Mouse (Mus musculus): Measurements from ENCODE around the gene Ski. TPM values are rescaled to one million over a fixed set of nuclear protein-coding genes. Genes with fewer than 3 reads are reported as not detected.

The Ski gene
- polyA plus RNA-seq, 1 experiment = 32.2 TPM

GRCm38 (mm10) chr4:155190275-155190674 is 32.1 kb downstream of the Ski start:
- Histone ChIP-seq H3K27ac (ENCODE audit: insufficient read depth, low read length) (no peak overlapping the region), H3K27me3 (ENCODE audit: control insufficient read depth, insufficient read depth, low read length) (no peaks in the 10 kb centered on the region), H3K4me1 (ENCODE audit: control insufficient read depth, insufficient read depth, insufficient read length) (peaks cover 55% of the 10 kb centered on the region; the same call in 1 of the 2 replicates), H3K4me3 (ENCODE audit: extremely low read depth, insufficient read depth, insufficient read length) (no peak overlapping the region), H3K36me3 (ENCODE audit: control insufficient read depth, insufficient read depth, low read length) (0 out of 2 replicates have a peak, but pooled peaks cover 1% of the 10 kb centered on the region)
- WGBS = 90% methylated on average over 7 of the region's 7 CpGs
- no peak for TF ChIP-seq POLR2A (IDR thresholded peaks at IDR 0.05; ENCODE audit: low read depth, low read length)
- TF ChIP-seq CTCF (IDR thresholded peaks at IDR 0.05; ENCODE audit: extremely low read depth, insufficient read depth, insufficient read length, insufficient replicate concordance) = no peak
- DNase-seq (ENCODE audit: low read depth in 1 of 2, low spot score in 2 of 2) = no peak

GRCm38 (mm10) chr4:155189711-155190139 is 32.7 kb downstream of the Ski start:
- H3K27me3 ChIP-seq (ENCODE audit: control insufficient read depth, insufficient read depth, low read length) = no peaks in the 10 kb centered on the region
- peaks cover 54% of the 10 kb centered on the region; the same call in 1 of the 2 replicates for H3K4me1 ChIP-seq (ENCODE audit: control insufficient read depth, insufficient read depth, insufficient read length)
- 50% methylated on average over 4 of the region's 4 CpGs for whole genome bisulfite sequencing
- no peak for DNase-seq (ENCODE audit: low read depth in 1 of 2, low spot score in 2 of 2)
- H3K4me3 ChIP-seq (ENCODE audit: extremely low read depth, insufficient read depth, insufficient read length) = no peak overlapping the region
- TF ChIP-seq POLR2A (IDR thresholded peaks at IDR 0.05; ENCODE audit: low read depth, low read length) (no peak), CTCF (IDR thresholded peaks at IDR 0.05; ENCODE audit: extremely low read depth, insufficient read depth, insufficient read length, insufficient replicate concordance) (no peak)
- no peak overlapping the region for H3K27ac ChIP-seq (ENCODE audit: insufficient read depth, low read length)
- 0 out of 2 replicates have a peak, but pooled peaks cover 1% of the 10 kb centered on the region for H3K36me3 ChIP-seq (ENCODE audit: control insufficient read depth, insufficient read depth, low read length)

GRCm38 (mm10) chr4:155188803-155189202 is 33.6 kb downstream of the Ski start:
- peaks cover 51% of the 10 kb centered on the region; the same call in 1 of the 2 replicates for H3K4me1 ChIP-seq (ENCODE audit: control insufficient read depth, insufficient read depth, insufficient read length)

GRCm38 (mm10) chr4:155188341-155188740 is 34.1 kb downstream of the Ski start:
- 69% methylated on average over 8 of the region's 8 CpGs for WGBS
- Histone ChIP-seq H3K36me3 (ENCODE audit: control insufficient read depth, insufficient read depth, low read length) (no peaks in the 10 kb centered on the region), H3K4me1 (ENCODE audit: control insufficient read depth, insufficient read depth, insufficient read length) (peaks cover 51% of the 10 kb centered on the region; the same call in 1 of the 2 replicates), H3K27me3 (ENCODE audit: control insufficient read depth, insufficient read depth, low read length) (no peaks in the 10 kb centered on the region), H3K4me3 (ENCODE audit: extremely low read depth, insufficient read depth, insufficient read length) (no peak overlapping the region), H3K27ac (ENCODE audit: insufficient read depth, low read length) (no peak overlapping the region)
- DNase-seq (ENCODE audit: low read depth in 1 of 2, low spot score in 2 of 2) = no peak
- TF ChIP-seq CTCF (IDR thresholded peaks at IDR 0.05; ENCODE audit: extremely low read depth, insufficient read depth, insufficient read length, insufficient replicate concordance) (no peak), POLR2A (IDR thresholded peaks at IDR 0.05; ENCODE audit: low read depth, low read length) (no peak)

More at GRCm38 (mm10) chr4:155188803-155189202, 33.6 kb downstream of the Ski start:
- no peak for DNase-seq (ENCODE audit: low read depth in 1 of 2, low spot score in 2 of 2)
- Histone ChIP-seq H3K27me3 (ENCODE audit: control insufficient read depth, insufficient read depth, low read length) (no peaks in the 10 kb centered on the region), H3K36me3 (ENCODE audit: control insufficient read depth, insufficient read depth, low read length) (0 out of 2 replicates have a peak, but pooled peaks cover 1% of the 10 kb centered on the region), H3K4me3 (ENCODE audit: extremely low read depth, insufficient read depth, insufficient read length) (no peak overlapping the region), H3K27ac (ENCODE audit: insufficient read depth, low read length) (no peak overlapping the region)
- TF ChIP-seq CTCF (IDR thresholded peaks at IDR 0.05; ENCODE audit: extremely low read depth, insufficient read depth, insufficient read length, insufficient replicate concordance) (no peak), POLR2A (IDR thresholded peaks at IDR 0.05; ENCODE audit: low read depth, low read length) (no peak)

GRCm38 (mm10) chr4:155187192-155187674 is 35.2 kb downstream of the Ski start:
- H3K36me3 ChIP-seq (ENCODE audit: control insufficient read depth, insufficient read depth, low read length) = no peaks in the 10 kb centered on the region
- DNase-seq (ENCODE audit: low read depth in 1 of 2, low spot score in 2 of 2) = no peak
- H3K27ac ChIP-seq (ENCODE audit: insufficient read depth, low read length) = peak overlapping the region; percentile 20; the same call in 1 of the 2 replicates
- H3K27me3 ChIP-seq (ENCODE audit: control insufficient read depth, insufficient read depth, low read length) = no peaks in the 10 kb centered on the region
- TF ChIP-seq POLR2A (IDR thresholded peaks at IDR 0.05; ENCODE audit: low read depth, low read length) (no peak), CTCF (IDR thresholded peaks at IDR 0.05; ENCODE audit: extremely low read depth, insufficient read depth, insufficient read length, insufficient replicate concordance) (no peak)
- H3K4me1 ChIP-seq (ENCODE audit: control insufficient read depth, insufficient read depth, insufficient read length) = peaks cover 47% of the 10 kb centered on the region; the same call in 1 of the 2 replicates
- no peak overlapping the region for H3K4me3 ChIP-seq (ENCODE audit: extremely low read depth, insufficient read depth, insufficient read length)
- WGBS = 15% methylated on average over 3 of the region's 3 CpGs

- no peak overlapping the region for H3K27ac ChIP-seq (ENCODE audit: insufficient read depth, low read length)
- H3K36me3 ChIP-seq (ENCODE audit: control insufficient read depth, insufficient read depth, low read length) = no peaks in the 10 kb centered on the region
- DNase-seq (ENCODE audit: low read depth in 1 of 2, low spot score in 2 of 2) = no peak
- H3K4me3 ChIP-seq (ENCODE audit: extremely low read depth, insufficient read depth, insufficient read length) = no peak overlapping the region
- TF ChIP-seq CTCF (IDR thresholded peaks at IDR 0.05; ENCODE audit: extremely low read depth, insufficient read depth, insufficient read length, insufficient replicate concordance) (no peak), POLR2A (IDR thresholded peaks at IDR 0.05; ENCODE audit: low read depth, low read length) (no peak)
- peaks cover 36% of the 10 kb centered on the region; the same call in 1 of the 2 replicates for H3K4me1 ChIP-seq (ENCODE audit: control insufficient read depth, insufficient read depth, insufficient read length)
- H3K27me3 ChIP-seq (ENCODE audit: control insufficient read depth, insufficient read depth, low read length) = no peaks in the 10 kb centered on the region
- 87% methylated on average over 9 of the region's 9 CpGs for WGBS
Observed at GRCm38 (mm10) chr4:155185845-155186244, 36.5 kb downstream of the Ski start.
